Mouse (Mus musculus) hindbrain, embryonic 16.5 days (tissue): ENCODE results near the gene Nmbr. TPM values are rescaled to one million over a fixed set of nuclear protein-coding genes. Genes with fewer than 3 reads are reported as not detected.

ENCODE experiments used
- ATAC-seq: fragments of 200-750 bp; cut with Nextera tagmentation; 2 replicates; pipeline ENCODE4 v1.8.0; 2017; ENCODE audit warnings: moderate TSS enrichment, moderate library complexity
- H3K27ac ChIP-seq: fragments of 300-500 bp; sonication (generic); 2 replicates; pipeline ENCODE4 v1.5.1; 2014; ENCODE audit warnings: low read depth, mild to moderate bottlenecking, control low read depth, low read length, moderate library complexity
- H3K27me3 ChIP-seq: fragments of 300-500 bp; sonication (generic); replicated peaks from 2 replicates; pipeline ENCODE4 v1.6.1; 2014; ENCODE audit warnings: low read length; ENCODE audit not compliant: control insufficient read depth, insufficient read depth
- H3K36me3 ChIP-seq: fragments of 300-500 bp; sonication (generic); 2 replicates; pipeline ENCODE4 v1.6.1; 2014; ENCODE audit warnings: mild to moderate bottlenecking, low read length, moderate library complexity, mixed read lengths; ENCODE audit not compliant: control insufficient read depth, insufficient read depth
- H3K4me1 ChIP-seq: fragments of 300-500 bp; sonication (generic); 2 replicates; pipeline ENCODE4 v1.6.1; 2014; ENCODE audit warnings: low read depth, low read length; ENCODE audit not compliant: control insufficient read depth, insufficient read depth
- H3K4me2 ChIP-seq: fragments of 300-500 bp; sonication (generic); 2 replicates; pipeline ENCODE4 v1.6.1; 2014; ENCODE audit warnings: mild to moderate bottlenecking, low read length, control low read depth, moderate library complexity
- H3K4me3 ChIP-seq: fragments of 300-500 bp; sonication (generic); 2 replicates; pipeline ENCODE4 v1.5.1; 2014; ENCODE audit warnings: mild to moderate bottlenecking, low read length, control low read depth, moderate library complexity
- H3K9ac ChIP-seq: fragments of 300-500 bp; sonication (generic); 2 replicates; pipeline ENCODE4 v1.6.1; 2014; ENCODE audit warnings: low read depth, mild to moderate bottlenecking, control low read depth, low read length, moderate library complexity
- H3K9me3 ChIP-seq: fragments of 300-500 bp; sonication (generic); 2 replicates; pipeline ENCODE4 v1.6.1; 2014; ENCODE audit warnings: mild to moderate bottlenecking, low read length, moderate library complexity; ENCODE audit not compliant: control insufficient read depth
- WGBS: fragments of 180-500 bp; shearing (Covaris S2); extraction: QIAGEN DNeasy Blood & Tissue Kit; methylation state at CpG from one replicate; pipeline ENCODE4 v1.1.7; 2014; 5-methylcytosine and 5-hydroxymethylcytosine counted together
- polyA plus RNA-seq: library from polyadenylated mRNA; unstranded; fragments of >200 nt; fragmentation: Nextera tagmentation; extraction: Ambion mirVana; gene quantifications from 2 replicates; pipeline ENCODE4 v1.2.1, GENCODE M21; 2015

Gene Nmbr
- polyA plus RNA-seq = 2.5 and 3.0 TPM in 2 replicates

- no peaks in the 10 kb centered on the region for H3K36me3 ChIP-seq
Observed at GRCm38 (mm10) chr10:14705072-14706066, at the start of gene Nmbr, which contains the start of gene Vta1. Gene Nmbr (plus strand): TSS chr10:14705591. Gene Vta1 (minus strand): TSS chr10:14705560.

GRCm38 (mm10) chr10:14660875-14661274 is 44.5 kb upstream of the Nmbr start:
- no peaks in the 10 kb centered on the region for H3K27me3 ChIP-seq
- no peaks in the 10 kb centered on the region for H3K4me1 ChIP-seq
- no peak overlapping the region for H3K4me2 ChIP-seq
- no peak overlapping the region for H3K9ac ChIP-seq
- H3K9me3 ChIP-seq = no peaks in the 10 kb centered on the region
- H3K4me3 ChIP-seq = no peak overlapping the region
- 86% methylated on average over 2 of the region's 2 CpGs for WGBS
- no peak for ATAC-seq
- no peak overlapping the region for H3K27ac ChIP-seq
- peaks cover 17% of the 10 kb centered on the region for H3K36me3 ChIP-seq

More at GRCm38 (mm10) chr10:14705072-14706066, at the start of gene Nmbr, which contains the start of gene Vta1:
- H3K4me1 ChIP-seq = peaks cover 15% of the 10 kb centered on the region
- no peaks in the 10 kb centered on the region for H3K27me3 ChIP-seq
- peak within 1 kb of the TSS; percentile 84 for H3K27ac ChIP-seq
- H3K9ac ChIP-seq = peak within 1 kb of the TSS; percentile 84
- WGBS = under 1% methylated on average over 50 of the region's 50 CpGs
- peak within 1 kb of the TSS; percentile 96 for H3K4me3 ChIP-seq
- H3K9me3 ChIP-seq = 0 out of 2 replicates have a peak, but pooled peaks cover 2% of the 10 kb centered on the region
- peak; percentile 99 for ATAC-seq
- peak within 1 kb of the TSS; percentile 70 for H3K4me2 ChIP-seq

GRCm38 (mm10) chr10:14666147-14666546 is 39.2 kb upstream of the Nmbr start:
- Histone ChIP-seq H3K4me2 (no peak overlapping the region), H3K27me3 (no peaks in the 10 kb centered on the region), H3K36me3 (peaks cover 21% of the 10 kb centered on the region), H3K4me1 (no peaks in the 10 kb centered on the region), H3K9me3 (no peaks in the 10 kb centered on the region), H3K4me3 (no peak overlapping the region), H3K27ac (no peak overlapping the region), H3K9ac (no peak overlapping the region)
- ATAC-seq = no peak
- WGBS = 98% methylated on average over 2 of the region's 2 CpGs

- no peak for ATAC-seq
- Histone ChIP-seq H3K4me3 (no peak overlapping the region), H3K27ac (no peak overlapping the region), H3K9me3 (no peaks in the 10 kb centered on the region), H3K4me1 (no peaks in the 10 kb centered on the region), H3K9ac (no peak overlapping the region), H3K27me3 (no peaks in the 10 kb centered on the region), H3K36me3 (peaks cover 2% of the 10 kb centered on the region), H3K4me2 (no peak overlapping the region)
- WGBS = 95% methylated on average over 1 of the region's 1 CpGs
Observed at GRCm38 (mm10) chr10:14685663-14686062, 19.7 kb upstream of the Nmbr start.

GRCm38 (mm10) chr10:14688785-14689442 is 16.5 kb upstream of the Nmbr start:
- 95% methylated on average over 6 of the region's 6 CpGs for WGBS
- ATAC-seq = no peak

GRCm38 (mm10) chr10:14690349-14690748 is 15.0 kb upstream of the Nmbr start:
- no peak for ATAC-seq
- H3K9ac ChIP-seq = no peak overlapping the region
- H3K9me3 ChIP-seq = no peaks in the 10 kb centered on the region
- H3K27me3 ChIP-seq = no peaks in the 10 kb centered on the region
- no peak overlapping the region for H3K4me3 ChIP-seq
- WGBS = 46% methylated on average over 3 of the region's 3 CpGs
- H3K27ac ChIP-seq = no peak overlapping the region
- H3K4me2 ChIP-seq = no peak overlapping the region
- no peaks in the 10 kb centered on the region for H3K4me1 ChIP-seq
- no peaks in the 10 kb centered on the region; the same call in none of the 2 replicates for H3K36me3 ChIP-seq

More at GRCm38 (mm10) chr10:14688785-14689442, 16.5 kb upstream of the Nmbr start:
- Histone ChIP-seq H3K9me3 (no peaks in the 10 kb centered on the region), H3K27ac (no peak overlapping the region), H3K9ac (no peak overlapping the region), H3K27me3 (no peaks in the 10 kb centered on the region), H3K36me3 (peaks cover 2% of the 10 kb centered on the region), H3K4me3 (no peak overlapping the region), H3K4me2 (no peak overlapping the region), H3K4me1 (no peaks in the 10 kb centered on the region)

- H3K4me3 ChIP-seq = no peak overlapping the region; the same call in 1 of the 2 replicates
- no peak overlapping the region for H3K9ac ChIP-seq
- 13% methylated on average over 1 of the region's 1 CpGs for WGBS
Observed at GRCm38 (mm10) chr10:14703239-14703638, 2.2 kb upstream of the Nmbr start.

GRCm38 (mm10) chr10:14703830-14704420 is 1.5 kb upstream of the Nmbr start:
- no peak for ATAC-seq
- no peak overlapping the region for H3K9ac ChIP-seq
- peaks cover 15% of the 10 kb centered on the region for H3K4me1 ChIP-seq
- H3K4me2 ChIP-seq = peak overlapping the region; percentile 70
- no peaks in the 10 kb centered on the region for H3K36me3 ChIP-seq
- 0 out of 2 replicates have a peak, but pooled peaks cover 2% of the 10 kb centered on the region for H3K9me3 ChIP-seq
- no peaks in the 10 kb centered on the region for H3K27me3 ChIP-seq
- no peak overlapping the region for H3K27ac ChIP-seq
- H3K4me3 ChIP-seq = peak overlapping the region; percentile 96
- WGBS = 22% methylated on average over 4 of the region's 4 CpGs

More at GRCm38 (mm10) chr10:14703239-14703638, 2.2 kb upstream of the Nmbr start:
- H3K36me3 ChIP-seq = no peaks in the 10 kb centered on the region
- no peak overlapping the region for H3K27ac ChIP-seq
- peak overlapping the region; percentile 70 for H3K4me2 ChIP-seq
- H3K9me3 ChIP-seq = 0 out of 2 replicates have a peak, but pooled peaks cover 2% of the 10 kb centered on the region
- H3K4me1 ChIP-seq = peaks cover 15% of the 10 kb centered on the region
- no peak for ATAC-seq
- H3K27me3 ChIP-seq = no peaks in the 10 kb centered on the region
